Mouse (Mus musculus): Measurements from ENCODE around the gene Bud23. TPM values are rescaled to one million over a fixed set of nuclear protein-coding genes. Genes with fewer than 3 reads are reported as not detected.
"Not testable (repeated sequence)": the region's sequence is repeated elsewhere in the genome, so short reads cannot be mapped to it uniquely, and the experiment has no call there.

Gene Bud23
- 226 and 260 TPM in 2 replicates for polyA plus RNA-seq (2012)

DNA sequence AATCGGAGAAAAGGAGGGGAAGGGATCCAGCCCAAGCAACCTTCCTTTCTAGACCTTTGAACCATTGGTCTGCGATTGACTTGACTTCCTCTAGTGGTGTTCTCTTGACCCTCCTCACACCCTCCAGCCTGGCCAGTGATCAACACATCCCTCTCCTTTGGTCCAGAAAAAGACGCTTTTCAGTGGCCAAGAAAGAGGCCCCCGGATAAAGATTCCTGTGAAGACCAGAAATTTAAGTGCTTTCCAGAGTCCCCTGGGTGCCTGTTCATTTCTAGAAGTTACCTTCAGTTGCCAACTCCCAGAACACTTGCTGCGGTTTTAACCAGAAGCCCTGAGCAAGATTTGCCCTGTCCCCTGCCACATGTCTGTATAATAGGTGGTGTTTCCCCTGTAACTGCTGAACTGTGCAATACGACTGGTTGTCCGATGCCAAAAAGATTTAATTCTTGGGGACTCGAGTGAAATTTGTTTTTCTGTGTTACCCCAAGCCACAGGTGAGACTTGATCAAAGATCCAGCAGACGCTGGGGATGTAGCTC, at the start of gene Bud23:
TSS of gene Bud23 (minus strand) at position 51 of the 538 bp plus-strand sequence.
- not testable (repeated sequence) for TF ChIP-seq GATA1 (IDR thresholded peaks at IDR 0.05; ENCODE audit: low read length)

DNA sequence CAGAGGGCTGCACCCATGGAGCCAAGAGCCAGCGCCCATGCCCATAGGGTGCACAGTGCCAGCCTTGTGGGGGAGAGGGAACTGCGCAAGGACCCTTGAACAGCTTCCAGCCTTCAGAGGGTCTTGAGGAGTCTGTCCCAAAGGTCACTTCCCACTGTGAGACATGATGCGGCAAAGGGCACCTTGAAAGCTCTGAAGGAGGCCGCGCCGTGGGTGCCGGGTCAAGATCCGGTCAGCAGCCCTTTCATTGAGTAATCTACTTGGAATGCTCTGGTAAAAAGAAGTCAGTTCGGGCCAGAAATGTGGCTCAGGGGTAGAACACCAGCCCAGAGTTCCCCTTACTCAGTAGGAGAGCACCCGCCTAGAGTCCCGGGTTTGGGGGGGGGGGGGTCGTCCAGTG, 49.0 kb upstream of the Bud23 start:
- TF ChIP-seq GATA1 (IDR thresholded peaks at IDR 0.05; ENCODE audit: low read length), result no peak

DNA sequence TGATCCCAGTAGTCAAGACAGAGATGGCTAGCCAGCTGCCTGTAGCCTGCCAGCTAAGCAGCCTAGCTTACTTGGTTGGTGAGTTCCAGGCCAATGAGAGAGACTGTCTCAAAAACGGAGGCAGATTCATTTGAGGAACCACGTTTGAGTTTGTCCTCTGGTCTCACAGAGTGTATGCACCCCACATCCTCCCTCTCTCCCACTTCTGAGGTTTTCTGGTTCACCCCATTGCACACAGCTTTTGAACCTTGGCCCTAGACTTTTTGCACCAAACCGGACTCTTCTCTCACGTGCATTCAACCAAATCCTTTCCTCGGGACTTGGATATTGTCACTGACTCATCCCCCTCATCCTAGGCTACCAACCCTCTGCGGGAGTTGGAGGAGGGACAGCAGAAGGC, 45.2 kb upstream of the Bud23 start:
- no peak for TF ChIP-seq GATA1 (IDR thresholded peaks at IDR 0.05; ENCODE audit: low read length)

DNA sequence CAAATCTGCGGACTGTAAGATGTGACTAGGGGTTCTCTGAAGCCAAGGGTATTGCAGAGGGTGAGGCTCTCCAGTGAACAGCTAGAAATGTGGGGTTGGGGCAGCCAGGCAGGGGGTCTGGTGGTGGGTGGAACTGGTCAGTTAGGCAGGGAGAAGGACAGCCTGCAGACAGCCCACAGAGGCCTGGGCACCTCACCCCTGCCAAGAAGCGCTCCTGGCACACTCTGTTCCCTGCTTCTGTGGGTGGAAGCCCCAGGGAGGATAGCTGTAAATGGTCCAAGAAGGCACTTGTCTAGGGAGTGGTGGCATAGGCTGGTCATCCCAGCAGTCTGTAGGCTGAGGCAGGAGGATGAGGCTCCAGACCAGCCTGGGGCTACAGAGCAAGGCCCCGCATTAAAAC, 44.7 kb upstream of the Bud23 start:
- TF ChIP-seq GATA1 (IDR thresholded peaks at IDR 0.05; ENCODE audit: low read length), result no peak

DNA sequence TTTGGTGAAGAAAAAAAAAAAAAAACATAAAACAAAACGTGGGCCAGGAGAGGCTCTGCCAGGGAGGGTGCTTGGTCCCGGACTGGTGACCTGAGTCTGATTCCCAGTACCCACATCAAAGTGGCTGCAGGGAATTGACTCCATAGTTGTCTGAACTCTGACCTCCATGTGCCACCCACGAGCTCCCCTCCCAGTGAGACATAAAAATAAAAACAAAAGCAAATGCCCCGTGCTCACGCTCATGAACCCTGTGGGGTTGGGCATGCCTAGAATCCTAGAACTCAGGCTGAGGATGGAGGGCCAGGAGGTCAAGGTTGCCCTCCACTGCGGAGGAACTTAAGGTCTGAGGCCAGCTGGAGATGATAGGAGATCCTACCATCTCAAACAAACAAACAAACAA, 44.3 kb upstream of the Bud23 start:
- no peak for TF ChIP-seq GATA1 (IDR thresholded peaks at IDR 0.05; ENCODE audit: low read length)

DNA sequence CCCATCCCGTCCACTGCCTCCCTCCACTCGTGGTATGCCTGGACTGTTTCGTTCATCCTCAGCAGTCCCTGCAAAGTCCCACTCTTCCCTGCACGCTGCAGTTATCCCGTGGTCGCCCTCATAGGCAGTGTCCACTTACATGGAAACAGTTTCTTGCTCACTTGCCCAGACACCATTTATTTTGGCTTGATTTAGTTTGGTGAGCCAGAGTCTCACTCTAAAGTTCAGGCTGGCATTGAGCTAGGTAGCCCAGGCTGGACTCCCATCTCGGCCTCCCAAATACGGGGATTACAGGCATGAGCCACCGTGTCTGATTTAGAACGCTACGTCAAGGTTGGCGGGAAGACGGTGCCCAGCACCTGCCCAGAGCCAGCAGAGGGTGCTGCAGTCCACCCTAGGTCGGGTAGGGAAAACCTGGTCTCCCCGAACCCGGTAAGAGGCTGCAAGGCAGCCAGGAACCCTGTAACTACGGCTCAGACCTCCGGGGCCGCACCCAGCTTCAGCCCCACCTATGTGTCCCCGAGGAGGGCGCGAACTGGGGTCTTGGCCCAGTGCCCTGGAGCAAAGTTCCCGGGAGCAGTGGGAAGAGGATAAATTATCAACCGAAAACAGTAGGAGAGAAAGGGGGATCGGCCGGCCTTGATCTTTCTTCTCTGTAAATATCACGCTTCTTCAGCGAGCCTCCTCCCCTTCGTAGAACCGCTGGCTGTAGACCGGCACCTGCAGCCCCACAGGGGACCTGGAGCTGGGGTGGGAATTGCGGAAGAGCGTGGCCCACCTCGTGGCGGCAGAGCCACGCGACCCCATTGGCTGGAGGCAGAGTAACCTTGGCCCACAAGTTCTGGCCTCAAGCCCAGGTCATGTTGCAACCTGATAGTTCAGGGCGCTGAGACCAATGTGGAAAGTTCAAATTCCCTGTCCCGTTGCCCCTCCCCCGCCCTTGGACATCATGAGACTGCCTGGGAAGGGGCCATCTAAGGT, 43.1 kb upstream of the Bud23 start:
- TF ChIP-seq GATA1 (IDR thresholded peaks at IDR 0.05; ENCODE audit: low read length), result no peak

DNA sequence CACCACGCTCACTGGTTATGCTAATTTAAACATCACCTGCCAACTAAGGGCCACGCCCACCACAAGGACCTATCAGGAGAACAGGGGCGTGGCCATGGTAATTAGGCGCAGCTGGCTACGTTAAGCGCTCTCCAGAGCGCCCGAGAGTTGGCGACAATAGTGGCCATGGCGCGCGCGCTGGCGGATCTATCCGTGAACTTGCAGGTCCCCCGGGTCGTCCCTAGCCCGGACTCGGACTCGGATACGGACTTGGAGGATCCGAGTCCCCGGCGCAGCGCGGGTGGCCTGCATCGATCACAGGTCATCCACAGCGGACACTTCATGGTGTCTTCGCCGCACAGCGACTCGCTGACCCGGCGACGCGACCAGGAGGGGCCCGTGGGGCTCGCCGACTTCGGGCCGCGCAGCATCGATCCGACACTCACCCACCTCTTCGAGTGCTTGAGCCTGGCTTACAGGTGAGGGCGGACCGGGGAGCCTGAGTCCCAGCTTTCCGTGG, 42.0 kb upstream of the Bud23 start:
- no peak for TF ChIP-seq GATA1 (IDR thresholded peaks at IDR 0.05; ENCODE audit: low read length)

DNA sequence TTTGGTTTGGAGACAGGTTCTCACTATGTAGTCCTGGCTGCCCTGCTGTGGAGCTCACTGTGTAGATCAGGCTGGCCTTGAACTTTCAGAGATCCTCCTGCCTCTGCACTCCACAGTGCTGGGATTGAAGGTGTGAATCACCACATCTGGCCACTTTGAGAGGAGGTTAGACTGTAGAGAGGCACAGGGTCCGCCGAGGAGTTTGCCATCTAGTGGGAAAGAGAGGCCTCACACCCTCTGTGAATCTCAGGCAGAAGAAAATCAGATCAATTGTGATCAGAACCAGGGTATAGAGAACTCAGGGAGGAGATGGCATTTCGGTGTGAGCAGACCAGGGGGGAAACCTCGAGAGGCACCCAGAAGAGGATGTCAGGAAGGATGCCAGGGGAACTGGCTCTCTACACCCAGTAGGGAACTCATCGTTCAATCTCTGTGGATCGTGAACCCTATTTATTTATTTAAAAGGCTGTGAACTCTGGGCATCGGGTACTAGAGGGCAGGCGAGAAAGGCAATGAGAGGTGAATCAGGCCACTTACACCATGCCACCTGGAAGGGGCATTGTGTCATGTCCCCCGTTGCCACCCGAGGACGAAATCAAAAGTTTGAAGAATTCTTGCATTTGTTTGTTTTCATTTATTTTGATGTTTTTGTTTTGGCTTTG, 39.4 kb upstream of the Bud23 start:
- no peak for TF ChIP-seq GATA1 (IDR thresholded peaks at IDR 0.05; ENCODE audit: low read length)

DNA sequence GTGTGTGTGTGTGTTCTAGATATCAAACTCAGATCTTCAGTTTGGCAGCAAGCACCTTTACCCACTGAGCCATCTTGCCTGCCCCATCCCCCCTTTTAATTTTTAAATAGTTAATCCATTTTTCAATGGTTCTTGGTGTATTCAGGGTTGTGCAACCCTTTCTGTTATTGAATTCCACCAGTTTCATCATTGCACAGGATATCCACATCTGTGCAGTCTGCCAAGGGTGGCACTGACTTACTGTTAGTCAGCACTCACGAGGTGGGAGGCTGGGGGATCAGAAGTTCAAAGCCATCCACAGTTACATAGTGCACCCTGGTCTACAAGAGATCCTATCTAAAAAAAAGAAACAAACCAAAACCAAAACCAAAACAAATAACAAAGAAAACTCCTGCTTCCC, 36.2 kb upstream of the Bud23 start:
- TF ChIP-seq GATA1 (IDR thresholded peaks at IDR 0.05; ENCODE audit: low read length), result no peak

DNA sequence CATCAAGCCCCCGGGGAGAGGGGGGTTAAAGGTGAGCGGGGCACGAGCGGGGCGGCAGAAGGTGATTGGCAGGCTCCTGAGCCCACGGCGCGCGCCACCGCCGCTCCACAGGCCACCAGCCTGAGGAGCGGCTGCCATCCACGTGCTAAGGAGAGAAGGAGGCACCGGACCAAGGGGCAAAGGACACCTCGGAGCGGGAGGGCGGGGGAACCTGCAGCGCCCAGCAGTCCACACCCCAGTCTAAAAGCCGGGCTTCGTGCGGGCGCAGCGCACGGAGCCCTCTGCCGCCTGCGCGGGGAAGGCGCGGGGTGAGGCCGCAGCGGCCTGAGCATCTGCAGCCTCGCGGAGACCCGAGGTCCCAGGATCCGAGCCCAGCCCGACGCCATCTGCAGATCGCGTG, 24.9 kb upstream of the Bud23 start, which contains the start of gene Mlxipl:
TSS of gene Mlxipl (plus strand) at position 238 of the 400 bp plus-strand sequence.
- TF ChIP-seq GATA1 (IDR thresholded peaks at IDR 0.05; ENCODE audit: low read length), result no peak

DNA sequence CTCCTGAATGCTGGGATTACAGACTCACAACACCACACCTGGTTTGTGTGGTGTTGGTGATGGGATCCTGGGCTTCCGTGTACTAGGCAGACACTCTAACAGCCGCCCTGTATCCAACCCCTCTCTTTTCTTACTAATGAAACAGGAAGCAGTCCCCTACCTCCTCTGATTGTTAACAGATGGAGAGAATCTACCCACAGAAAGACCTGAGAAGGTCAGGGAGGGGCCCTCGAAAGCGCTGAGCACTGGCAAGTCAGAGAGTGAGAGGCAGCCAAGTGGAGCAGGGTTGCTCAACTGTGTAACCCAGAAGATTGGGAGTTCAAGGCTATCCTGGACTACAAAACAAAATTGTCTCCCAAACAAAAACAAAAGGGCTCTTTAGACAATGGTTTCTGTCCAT, 22.1 kb upstream of the Bud23 start:
- no peak for TF ChIP-seq GATA1 (IDR thresholded peaks at IDR 0.05; ENCODE audit: low read length)

DNA sequence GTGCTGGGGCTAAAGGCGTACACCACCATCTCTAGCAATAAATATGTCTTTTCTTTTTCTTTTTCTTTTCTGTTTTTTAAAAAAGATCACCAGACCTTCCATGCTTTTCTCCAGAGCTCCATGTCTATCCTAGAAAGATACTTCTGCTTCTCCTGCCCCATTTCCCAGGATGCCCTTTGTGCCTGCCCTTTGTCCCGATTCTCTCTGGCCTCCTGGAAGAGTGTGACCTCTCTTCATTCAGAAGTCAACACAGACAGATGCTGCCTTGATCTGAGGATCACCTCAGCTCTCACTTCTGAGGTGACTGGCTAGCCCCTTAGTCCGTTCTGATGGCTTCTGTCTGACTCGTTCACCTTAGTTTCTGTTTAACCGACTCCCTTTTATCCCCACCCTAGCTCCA, 15.8 kb upstream of the Bud23 start:
- no peak for TF ChIP-seq GATA1 (IDR thresholded peaks at IDR 0.05; ENCODE audit: low read length)

DNA sequence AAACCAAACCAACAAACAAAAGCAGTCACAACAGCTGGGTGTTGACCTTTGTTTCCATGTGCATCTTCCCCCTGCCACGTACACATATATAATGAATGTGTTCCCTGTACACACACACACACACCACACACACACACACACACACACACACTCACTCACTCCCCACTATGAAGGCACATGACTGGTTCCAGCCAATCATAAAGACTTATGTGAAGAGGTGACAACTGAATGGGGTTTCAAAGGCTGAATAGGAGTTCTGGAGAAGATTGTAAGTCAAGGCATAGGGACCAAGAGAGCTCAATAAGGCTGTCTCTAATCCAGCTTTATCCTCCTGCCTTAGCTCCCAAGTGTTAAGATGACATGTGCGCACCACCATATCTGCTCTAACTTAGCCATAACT, 14.8 kb upstream of the Bud23 start:
- no peak for TF ChIP-seq GATA1 (IDR thresholded peaks at IDR 0.05; ENCODE audit: low read length)

DNA sequence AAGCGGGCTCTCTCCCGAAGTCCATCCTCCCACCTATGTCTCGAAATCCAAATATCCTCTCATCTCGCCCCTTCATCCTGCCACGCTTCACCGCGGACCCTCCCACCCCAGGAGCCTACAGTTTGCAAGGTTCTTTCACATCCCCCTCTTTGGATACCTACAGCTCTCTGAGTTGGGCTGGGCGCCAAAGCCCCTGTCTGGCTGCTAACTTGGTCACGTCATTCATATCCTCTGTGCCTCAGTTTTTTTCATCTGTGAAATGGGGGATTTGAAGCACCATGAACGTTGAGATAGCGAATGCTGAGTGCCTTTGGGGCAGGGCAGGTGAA, 13.7 kb upstream of the Bud23 start:
- TF ChIP-seq GATA1 (IDR thresholded peaks at IDR 0.05; ENCODE audit: low read length), result no peak

DNA sequence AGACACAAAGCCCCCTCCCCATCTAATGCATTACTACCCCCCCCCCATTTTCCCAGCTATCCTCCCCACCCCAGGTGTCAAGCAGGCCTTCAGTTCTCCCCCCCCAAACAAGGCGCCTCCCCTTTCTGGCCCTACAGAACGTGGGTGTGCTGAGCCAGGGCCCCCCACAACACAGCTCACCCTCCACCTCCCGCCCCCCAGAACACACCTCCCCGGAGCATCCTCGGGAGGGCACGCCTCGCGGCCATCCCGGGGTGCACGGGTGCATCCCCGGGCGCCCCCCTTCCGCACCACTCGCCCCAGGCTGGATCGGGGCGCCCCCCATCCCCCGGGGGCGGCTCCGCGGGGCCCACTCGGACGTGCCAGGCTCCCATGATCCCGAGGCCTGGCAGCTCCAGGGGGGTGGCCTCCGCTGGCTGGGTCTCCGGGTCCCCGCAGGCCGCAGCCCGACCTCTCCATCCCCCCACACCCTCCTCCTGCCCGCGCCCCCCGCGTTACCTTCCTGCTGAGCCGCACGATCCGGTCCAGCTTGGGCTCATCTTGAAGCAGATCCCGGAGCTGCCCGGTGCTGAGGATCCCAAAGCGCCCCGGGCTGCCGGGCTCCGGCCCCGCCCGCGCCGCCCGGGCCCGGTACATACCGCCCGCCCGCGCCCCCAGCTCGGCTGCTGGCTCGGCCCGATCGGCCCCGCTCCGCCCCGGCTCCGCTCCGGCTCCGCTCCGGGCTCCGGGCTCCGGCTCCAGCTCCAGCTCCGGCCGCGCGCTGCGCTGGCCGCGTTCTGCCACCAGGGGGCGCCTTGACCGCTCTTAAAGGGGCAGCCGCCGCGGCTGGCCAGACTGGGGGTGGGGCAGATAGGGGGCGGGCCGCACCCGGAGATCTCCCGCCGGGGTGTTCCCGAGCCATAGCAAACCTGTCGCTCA, 13.1 kb upstream of the Bud23 start, which contains the start of gene Vps37d:
TSS of gene Vps37d (minus strand) at position 703 of the 918 bp plus-strand sequence.
- no peak for TF ChIP-seq GATA1 (IDR thresholded peaks at IDR 0.05; ENCODE audit: low read length)
